Mouse (Mus musculus): ENCODE measurements around the gene Lect2. TPM values are rescaled to one million over a fixed set of nuclear protein-coding genes. Genes with fewer than 3 reads are reported as not detected.

Gene Lect2
- polyA plus RNA-seq, 1 experiment from 2014 or later, result 1.6 TPM

DNA sequence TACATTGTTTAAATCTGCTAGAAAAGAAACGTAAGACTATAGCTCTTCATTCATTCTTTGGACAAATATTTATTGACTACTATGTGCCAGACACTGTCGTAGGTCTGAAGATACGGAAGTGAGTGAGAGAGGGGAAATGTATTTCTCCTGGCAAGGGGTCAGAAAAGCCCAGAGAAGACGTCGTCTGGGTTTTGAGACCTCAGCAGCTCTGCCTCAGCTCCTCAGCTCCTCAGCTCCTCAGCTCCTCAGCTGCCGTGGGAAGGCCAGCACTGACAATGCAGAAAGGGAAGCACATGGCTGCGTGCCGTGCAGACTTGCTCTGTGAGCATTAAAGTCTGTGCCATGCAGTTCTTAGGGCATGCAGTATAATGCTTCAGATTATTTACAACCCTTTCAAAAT lies 18.6 kb downstream of the Lect2 start:
- no peak overlapping the region for H3K9ac ChIP-seq (ENCODE audit: low read depth, low read length)
- no peak overlapping the region for H3K27ac ChIP-seq (ENCODE audit: low read depth, low read length)
- no peaks in the 10 kb centered on the region for H3K27me3 ChIP-seq (ENCODE audit: control insufficient read depth, insufficient read depth, low read length)
- no peaks in the 10 kb centered on the region for H3K36me3 ChIP-seq (ENCODE audit: control insufficient read depth, insufficient read depth, low read length)
- WGBS, result 60% methylated on average over 8 of the region's 8 CpGs
- H3K4me1 ChIP-seq (ENCODE audit: control insufficient read depth, insufficient read depth, low read length), result no peaks in the 10 kb centered on the region
- no peak overlapping the region for H3K4me2 ChIP-seq (replicated peaks; ENCODE audit: low read depth, low read length)
- no peak overlapping the region for H3K4me3 ChIP-seq (ENCODE audit: low read length)
- no peak for ATAC-seq (ENCODE audit: low FRiP score, low TSS enrichment)
- peaks cover 2% of the 10 kb centered on the region; the same call in 1 of the 2 replicates for H3K9me3 ChIP-seq (ENCODE audit: control insufficient read depth, low read length)

DNA sequence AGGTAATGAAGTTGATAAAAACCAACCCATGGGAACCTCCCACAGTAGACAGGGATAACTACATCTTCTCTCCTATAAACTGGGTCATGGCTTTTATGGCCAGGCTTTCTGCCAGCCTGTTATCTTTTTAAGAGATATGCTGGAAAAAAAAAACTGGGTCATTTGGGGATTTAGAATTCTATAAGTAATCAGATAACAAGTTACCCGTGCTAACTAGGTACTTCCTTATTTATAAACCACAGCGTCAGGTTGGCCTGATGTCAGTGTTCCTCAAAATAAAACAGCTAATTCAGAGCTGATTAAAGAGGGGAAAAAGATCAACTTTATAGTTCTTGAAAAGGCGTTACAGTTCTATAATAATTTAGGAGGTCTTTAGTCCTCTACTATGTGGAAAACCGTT lies 19.3 kb downstream of the Lect2 start:
- Histone ChIP-seq H3K4me2 (replicated peaks; ENCODE audit: low read depth, low read length) (no peak overlapping the region), H3K27me3 (ENCODE audit: control insufficient read depth, insufficient read depth, low read length) (no peaks in the 10 kb centered on the region), H3K36me3 (ENCODE audit: control insufficient read depth, insufficient read depth, low read length) (no peaks in the 10 kb centered on the region), H3K4me3 (ENCODE audit: low read length) (no peak overlapping the region), H3K4me1 (ENCODE audit: control insufficient read depth, insufficient read depth, low read length) (no peaks in the 10 kb centered on the region), H3K9ac (ENCODE audit: low read depth, low read length) (no peak overlapping the region), H3K27ac (ENCODE audit: low read depth, low read length) (no peak overlapping the region), H3K9me3 (ENCODE audit: control insufficient read depth, low read length) (peaks cover 1% of the 10 kb centered on the region; the same call in 1 of the 2 replicates)
- WGBS, result 81% methylated on average over 4 of the region's 4 CpGs
- no peak for ATAC-seq (ENCODE audit: low FRiP score, low TSS enrichment)

GRCm38 (mm10) chr13:56528281-56528680 lies 20.0 kb downstream of the Lect2 start:
- Histone ChIP-seq H3K36me3 (ENCODE audit: control insufficient read depth, insufficient read depth, low read length) (no peaks in the 10 kb centered on the region), H3K4me2 (replicated peaks; ENCODE audit: low read depth, low read length) (no peak overlapping the region), H3K27me3 (ENCODE audit: control insufficient read depth, insufficient read depth, low read length) (no peaks in the 10 kb centered on the region), H3K27ac (ENCODE audit: low read depth, low read length) (no peak overlapping the region), H3K9me3 (ENCODE audit: control insufficient read depth, low read length) (no peaks in the 10 kb centered on the region; the same call in 1 of the 2 replicates), H3K4me1 (ENCODE audit: control insufficient read depth, insufficient read depth, low read length) (no peaks in the 10 kb centered on the region), H3K4me3 (ENCODE audit: low read length) (no peak overlapping the region), H3K9ac (ENCODE audit: low read depth, low read length) (no peak overlapping the region)
- ATAC-seq (ENCODE audit: low FRiP score, low TSS enrichment), result no peak
- 89% methylated on average over 11 of the region's 11 CpGs for WGBS

DNA sequence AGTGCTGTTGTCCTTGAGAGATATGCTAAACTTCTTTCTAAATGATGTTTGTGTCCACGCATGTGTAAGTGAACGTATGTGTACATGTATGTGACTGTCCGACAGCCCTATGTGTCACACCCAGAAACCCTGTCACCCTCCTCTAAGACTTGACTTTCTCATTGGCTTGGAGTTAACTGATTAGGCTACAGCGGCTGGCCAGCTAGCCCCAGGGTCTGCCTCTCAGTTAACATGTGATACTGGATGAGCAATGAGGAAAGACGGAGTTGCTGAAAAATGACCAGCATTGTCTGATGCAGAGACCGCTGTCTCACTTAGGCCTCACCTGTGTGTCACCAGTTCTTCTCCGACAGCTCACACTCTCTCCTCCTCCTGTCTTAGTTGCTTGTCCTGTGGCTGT lies 20.5 kb downstream of the Lect2 start:
- ATAC-seq (ENCODE audit: low FRiP score, low TSS enrichment), result no peak
- 91% methylated on average over 7 of the region's 7 CpGs for WGBS

GRCm38 (mm10) chr13:56526871-56527270 lies 21.4 kb downstream of the Lect2 start:
- ATAC-seq (ENCODE audit: low FRiP score, low TSS enrichment), result no peak
- 85% methylated on average over 12 of the region's 12 CpGs for WGBS
- Histone ChIP-seq H3K4me1 (ENCODE audit: control insufficient read depth, insufficient read depth, low read length) (no peaks in the 10 kb centered on the region), H3K4me3 (ENCODE audit: low read length) (no peak overlapping the region), H3K9me3 (ENCODE audit: control insufficient read depth, low read length) (no peaks in the 10 kb centered on the region), H3K27ac (ENCODE audit: low read depth, low read length) (no peak overlapping the region), H3K4me2 (replicated peaks; ENCODE audit: low read depth, low read length) (no peak overlapping the region), H3K27me3 (ENCODE audit: control insufficient read depth, insufficient read depth, low read length) (no peaks in the 10 kb centered on the region), H3K36me3 (ENCODE audit: control insufficient read depth, insufficient read depth, low read length) (no peaks in the 10 kb centered on the region), H3K9ac (ENCODE audit: low read depth, low read length) (no peak overlapping the region)

More for the DNA sequence above, 20.5 kb downstream of the Lect2 start:
- no peaks in the 10 kb centered on the region for H3K4me1 ChIP-seq (ENCODE audit: control insufficient read depth, insufficient read depth, low read length)
- no peaks in the 10 kb centered on the region for H3K9me3 ChIP-seq (ENCODE audit: control insufficient read depth, low read length)
- no peak overlapping the region for H3K27ac ChIP-seq (ENCODE audit: low read depth, low read length)
- no peak overlapping the region for H3K9ac ChIP-seq (ENCODE audit: low read depth, low read length)
- no peaks in the 10 kb centered on the region for H3K36me3 ChIP-seq (ENCODE audit: control insufficient read depth, insufficient read depth, low read length)
- H3K27me3 ChIP-seq (ENCODE audit: control insufficient read depth, insufficient read depth, low read length), result no peaks in the 10 kb centered on the region
- no peak overlapping the region for H3K4me2 ChIP-seq (replicated peaks; ENCODE audit: low read depth, low read length)
- H3K4me3 ChIP-seq (ENCODE audit: low read length), result no peak overlapping the region

- ATAC-seq (ENCODE audit: low FRiP score, low TSS enrichment), result no peak
- no peaks in the 10 kb centered on the region for H3K36me3 ChIP-seq (ENCODE audit: control insufficient read depth, insufficient read depth, low read length)
- H3K9me3 ChIP-seq (ENCODE audit: control insufficient read depth, low read length), result no peaks in the 10 kb centered on the region
- H3K4me3 ChIP-seq (ENCODE audit: low read length), result peak overlapping the region; percentile 62
- WGBS, result 4% methylated on average over 8 of the region's 8 CpGs
- H3K4me2 ChIP-seq (replicated peaks; ENCODE audit: low read depth, low read length), result peak overlapping the region; percentile 54
- no peak overlapping the region for H3K27ac ChIP-seq (ENCODE audit: low read depth, low read length)
- peak overlapping the region; percentile 42 for H3K9ac ChIP-seq (ENCODE audit: low read depth, low read length)
- no peaks in the 10 kb centered on the region for H3K4me1 ChIP-seq (ENCODE audit: control insufficient read depth, insufficient read depth, low read length)
- H3K27me3 ChIP-seq (ENCODE audit: control insufficient read depth, insufficient read depth, low read length), result no peaks in the 10 kb centered on the region
These were observed 25.5 kb downstream of the Lect2 start for GRCm38 (mm10) chr13:56522821-56523167.

DNA sequence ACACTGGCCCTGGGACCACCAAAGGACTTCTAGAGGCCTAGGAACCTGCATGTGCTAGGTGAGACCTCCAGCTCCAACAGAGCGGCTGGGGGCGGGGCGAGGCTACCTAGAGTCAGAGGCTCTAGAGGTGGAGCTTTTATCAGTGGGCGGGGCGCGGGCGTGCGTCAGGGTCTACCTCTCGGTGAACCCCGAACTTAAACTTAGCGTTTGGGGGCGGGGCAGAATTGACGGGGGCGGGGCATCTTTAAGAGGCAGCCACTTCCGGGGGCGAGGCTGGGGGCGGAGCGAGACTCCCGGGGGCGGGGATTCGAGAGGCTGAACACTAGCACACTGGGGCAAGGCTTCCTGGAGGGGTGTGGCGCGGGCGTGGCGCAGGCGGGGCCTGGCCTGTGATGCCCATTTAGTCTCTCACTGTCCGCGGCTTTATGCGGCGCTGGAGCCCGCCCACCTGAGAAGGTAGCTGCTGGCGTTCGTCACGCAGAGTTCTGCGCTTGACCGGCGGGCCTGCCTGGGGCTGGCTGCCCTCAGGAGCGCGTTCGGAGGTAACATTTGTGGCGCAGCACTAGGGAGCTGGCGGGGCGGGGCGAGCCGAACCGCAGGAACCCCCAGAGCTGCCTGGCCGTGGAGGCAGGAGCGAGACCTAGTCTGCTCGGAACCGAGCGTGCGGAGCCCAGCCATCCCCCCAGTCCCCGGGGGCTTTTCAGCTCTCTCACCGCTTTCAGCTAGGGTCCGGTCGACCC lies 26.1 kb downstream of the Lect2 start, which contains the start of gene Fbxl21:
TSS of gene Fbxl21 (plus strand) at position 392 of the 740 bp plus-strand sequence.
- no peak within 1 kb of the TSS for H3K27ac ChIP-seq (ENCODE audit: low read depth, low read length)
- H3K4me3 ChIP-seq (ENCODE audit: low read length), result peak within 1 kb of the TSS; percentile 62
- H3K36me3 ChIP-seq (ENCODE audit: control insufficient read depth, insufficient read depth, low read length), result no peaks in the 10 kb centered on the region
- H3K9me3 ChIP-seq (ENCODE audit: control insufficient read depth, low read length), result no peaks in the 10 kb centered on the region
- H3K4me2 ChIP-seq (replicated peaks; ENCODE audit: low read depth, low read length), result peak within 1 kb of the TSS; percentile 54
- H3K27me3 ChIP-seq (ENCODE audit: control insufficient read depth, insufficient read depth, low read length), result no peaks in the 10 kb centered on the region
- 2% methylated on average over 56 of the region's 56 CpGs for WGBS
- H3K9ac ChIP-seq (ENCODE audit: low read depth, low read length), result peak within 1 kb of the TSS; percentile 42
- no peaks in the 10 kb centered on the region for H3K4me1 ChIP-seq (ENCODE audit: control insufficient read depth, insufficient read depth, low read length)
- peak; percentile 100 for ATAC-seq (ENCODE audit: low FRiP score, low TSS enrichment)

DNA sequence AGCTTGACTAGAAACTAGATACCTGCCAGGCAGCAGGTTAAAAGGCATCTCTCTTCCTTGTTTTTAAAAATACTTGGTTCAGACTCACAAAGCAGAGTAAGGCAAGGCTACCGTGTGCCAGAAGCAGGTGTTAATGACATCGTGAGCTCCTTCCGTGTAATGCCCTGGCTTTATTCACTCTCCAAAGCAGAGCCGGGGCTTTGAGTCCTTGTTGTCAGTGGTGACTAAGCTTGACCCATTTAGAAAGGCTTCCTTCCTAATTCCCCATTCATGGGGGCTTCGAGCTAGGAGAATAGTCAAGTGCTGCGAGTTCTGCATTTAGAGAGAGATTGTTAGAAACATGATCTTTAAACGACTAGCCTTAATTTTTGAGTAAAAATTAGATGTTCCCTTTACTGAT lies 31.5 kb downstream of the Lect2 start:
- Histone ChIP-seq H3K9ac (ENCODE audit: low read depth, low read length) (no peak overlapping the region), H3K27ac (ENCODE audit: low read depth, low read length) (no peak overlapping the region), H3K4me1 (ENCODE audit: control insufficient read depth, insufficient read depth, low read length) (no peaks in the 10 kb centered on the region), H3K4me3 (ENCODE audit: low read length) (no peak overlapping the region), H3K9me3 (ENCODE audit: control insufficient read depth, low read length) (no peaks in the 10 kb centered on the region), H3K36me3 (ENCODE audit: control insufficient read depth, insufficient read depth, low read length) (no peaks in the 10 kb centered on the region), H3K4me2 (replicated peaks; ENCODE audit: low read depth, low read length) (no peak overlapping the region), H3K27me3 (ENCODE audit: control insufficient read depth, insufficient read depth, low read length) (no peaks in the 10 kb centered on the region)
- 58% methylated on average over 7 of the region's 7 CpGs for WGBS
- ATAC-seq (ENCODE audit: low FRiP score, low TSS enrichment), result no peak

- H3K4me3 ChIP-seq (ENCODE audit: low read length), result no peak overlapping the region
- H3K4me1 ChIP-seq (ENCODE audit: control insufficient read depth, insufficient read depth, low read length), result no peaks in the 10 kb centered on the region
- no peaks in the 10 kb centered on the region for H3K9me3 ChIP-seq (ENCODE audit: control insufficient read depth, low read length)
- H3K4me2 ChIP-seq (replicated peaks; ENCODE audit: low read depth, low read length), result no peak overlapping the region
- no peaks in the 10 kb centered on the region for H3K36me3 ChIP-seq (ENCODE audit: control insufficient read depth, insufficient read depth, low read length)
- H3K27me3 ChIP-seq (ENCODE audit: control insufficient read depth, insufficient read depth, low read length), result no peaks in the 10 kb centered on the region
- H3K27ac ChIP-seq (ENCODE audit: low read depth, low read length), result no peak overlapping the region
- WGBS, result 65% methylated on average over 4 of the region's 4 CpGs
- no peak overlapping the region for H3K9ac ChIP-seq (ENCODE audit: low read depth, low read length)
- ATAC-seq (ENCODE audit: low FRiP score, low TSS enrichment), result no peak
These were observed 32.0 kb downstream of the Lect2 start for GRCm38 (mm10) chr13:56516311-56516710.

Measured in kidney, embryonic 14.5 days (tissue).